Mouse (Mus musculus) hindbrain, embryonic 13.5 days (tissue): ENCODE data around the gene Pdgfd. TPM values are rescaled to one million over a fixed set of nuclear protein-coding genes. Genes with fewer than 3 reads are reported as not detected.

Source experiments
- ATAC-seq: fragments of 200-750 bp; cut with Nextera tagmentation; 2 replicates; pipeline ENCODE4 v1.8.0; 2017; ENCODE audit warnings: moderate TSS enrichment; ENCODE audit not compliant: low FRiP score
- H3K27ac ChIP-seq: fragments of 300-500 bp; sonication (generic); 2 replicates; pipeline ENCODE4 v1.5.1; 2015; ENCODE audit warnings: inconsistent platforms, mild to moderate bottlenecking, moderate library complexity
- H3K27me3 ChIP-seq: fragments of 300-500 bp; sonication (generic); 2 replicates; pipeline ENCODE4 v1.6.1; 2015; ENCODE audit warnings: mild to moderate bottlenecking, inconsistent platforms
- H3K36me3 ChIP-seq: fragments of 300-500 bp; sonication (generic); 2 replicates; pipeline ENCODE4 v1.6.1; 2015; ENCODE audit warnings: mild to moderate bottlenecking, inconsistent platforms
- H3K4me1 ChIP-seq: fragments of 300-500 bp; sonication (generic); replicated peaks from 2 replicates; pipeline ENCODE4 v1.6.1; 2015; ENCODE audit warnings: inconsistent platforms
- H3K4me2 ChIP-seq: fragments of 300-500 bp; sonication (generic); 2 replicates; pipeline ENCODE4 v1.6.1; 2015; ENCODE audit warnings: inconsistent platforms, mild to moderate bottlenecking, moderate library complexity
- H3K4me3 ChIP-seq: fragments of 300-500 bp; sonication (generic); 2 replicates; pipeline ENCODE4 v1.5.1; 2015; ENCODE audit warnings: mild to moderate bottlenecking, inconsistent platforms
- H3K9ac ChIP-seq: fragments of 300-500 bp; sonication (generic); 2 replicates; pipeline ENCODE4 v1.6.1; 2015; ENCODE audit warnings: mild to moderate bottlenecking, inconsistent platforms
- H3K9me3 ChIP-seq: fragments of 300-500 bp; sonication (generic); 2 replicates; pipeline ENCODE4 v1.6.1; 2016; ENCODE audit warnings: inconsistent platforms
- WGBS: fragments of 180-500 bp; shearing (Covaris S2); methylation state at CpG from one replicate; pipeline ENCODE4 v1.1.7; 2015; 5-methylcytosine and 5-hydroxymethylcytosine counted together
- polyA plus RNA-seq: library from polyadenylated mRNA; unstranded; fragments of >200 nt; fragmentation: Nextera tagmentation; extraction: Ambion mirVana; gene quantifications from 2 replicates; pipeline ENCODE4 v1.2.1, GENCODE M21; 2015

Pdgfd gene
- polyA plus RNA-seq, 1 experiment from 2014 or later: 2.6 TPM

GRCm38 (mm10) chr9:6257072-6257471 lies 88.7 kb downstream of the Pdgfd start:
- Histone ChIP-seq H3K9me3 (no peaks in the 10 kb centered on the region), H3K9ac (no peak overlapping the region), H3K27me3 (no peaks in the 10 kb centered on the region), H3K4me1 (no peaks in the 10 kb centered on the region), H3K4me2 (no peak overlapping the region), H3K27ac (no peak overlapping the region), H3K4me3 (no peak overlapping the region), H3K36me3 (no peaks in the 10 kb centered on the region)
- no peak for ATAC-seq

- H3K9ac ChIP-seq: no peak overlapping the region
- no peaks in the 10 kb centered on the region for H3K27me3 ChIP-seq
- no peak overlapping the region for H3K27ac ChIP-seq
- H3K9me3 ChIP-seq: no peaks in the 10 kb centered on the region
- no peak for ATAC-seq
- H3K36me3 ChIP-seq: no peaks in the 10 kb centered on the region
- H3K4me3 ChIP-seq: no peak overlapping the region
- WGBS: 86% methylated on average over 2 of the region's 2 CpGs
- H3K4me1 ChIP-seq: no peaks in the 10 kb centered on the region
- no peak overlapping the region for H3K4me2 ChIP-seq
Observed at GRCm38 (mm10) chr9:6264820-6265219, 96.4 kb downstream of the Pdgfd start.

GRCm38 (mm10) chr9:6269796-6270280 lies 101.5 kb downstream of the Pdgfd start, which contains the start of gene Ddi1:
Gene Ddi1 (minus strand): TSS chr9:6269846.
- no peak within 1 kb of the TSS for H3K4me2 ChIP-seq
- H3K36me3 ChIP-seq: no peaks in the 10 kb centered on the region
- no peaks in the 10 kb centered on the region for H3K27me3 ChIP-seq
- 69% methylated on average over 1 of the region's 1 CpGs for WGBS
- H3K4me1 ChIP-seq: no peaks in the 10 kb centered on the region
- H3K4me3 ChIP-seq: no peak within 1 kb of the TSS
- H3K9me3 ChIP-seq: no peaks in the 10 kb centered on the region
- no peak within 1 kb of the TSS for H3K27ac ChIP-seq
- ATAC-seq: no peak
- H3K9ac ChIP-seq: no peak within 1 kb of the TSS

GRCm38 (mm10) chr9:6276395-6276794 lies 108.0 kb downstream of the Pdgfd start:
- no peak for ATAC-seq
- Histone ChIP-seq H3K4me2 (no peak overlapping the region), H3K4me1 (no peaks in the 10 kb centered on the region), H3K36me3 (no peaks in the 10 kb centered on the region), H3K27me3 (no peaks in the 10 kb centered on the region), H3K27ac (no peak overlapping the region), H3K9ac (no peak overlapping the region), H3K9me3 (no peaks in the 10 kb centered on the region), H3K4me3 (no peak overlapping the region)
- 89% methylated on average over 1 of the region's 1 CpGs for WGBS

GRCm38 (mm10) chr9:6277526-6277925 lies 109.1 kb downstream of the Pdgfd start:
- Histone ChIP-seq H3K27me3 (no peaks in the 10 kb centered on the region), H3K4me2 (no peak overlapping the region), H3K4me3 (no peak overlapping the region), H3K4me1 (no peaks in the 10 kb centered on the region), H3K36me3 (no peaks in the 10 kb centered on the region), H3K9me3 (no peaks in the 10 kb centered on the region), H3K9ac (no peak overlapping the region), H3K27ac (no peak overlapping the region)
- ATAC-seq: no peak

GRCm38 (mm10) chr9:6286770-6287169 lies 118.4 kb downstream of the Pdgfd start:
- Histone ChIP-seq H3K27me3 (no peaks in the 10 kb centered on the region), H3K27ac (no peak overlapping the region), H3K4me3 (no peak overlapping the region), H3K36me3 (no peaks in the 10 kb centered on the region), H3K9ac (no peak overlapping the region), H3K4me2 (no peak overlapping the region), H3K9me3 (no peaks in the 10 kb centered on the region), H3K4me1 (no peaks in the 10 kb centered on the region)
- 0 out of 2 replicates have a peak, but pooled peaks have one; percentile 24 for ATAC-seq
- WGBS: 32% methylated on average over 1 of the region's 1 CpGs

GRCm38 (mm10) chr9:6289211-6289696 lies 120.9 kb downstream of the Pdgfd start:
- 9% methylated on average over 2 of the region's 2 CpGs for WGBS
- Histone ChIP-seq H3K4me2 (no peak overlapping the region), H3K9ac (no peak overlapping the region), H3K4me1 (no peaks in the 10 kb centered on the region), H3K9me3 (no peaks in the 10 kb centered on the region), H3K4me3 (no peak overlapping the region), H3K27ac (0 out of 2 replicates have a peak overlapping the region, but pooled peaks have one; percentile 8), H3K27me3 (no peaks in the 10 kb centered on the region), H3K36me3 (no peaks in the 10 kb centered on the region)
- no peak for ATAC-seq

GRCm38 (mm10) chr9:6298547-6298946 lies 130.2 kb downstream of the Pdgfd start:
- Histone ChIP-seq H3K9me3 (no peaks in the 10 kb centered on the region), H3K4me2 (no peak overlapping the region), H3K27me3 (no peaks in the 10 kb centered on the region), H3K4me3 (no peak overlapping the region), H3K9ac (no peak overlapping the region), H3K36me3 (no peaks in the 10 kb centered on the region), H3K4me1 (no peaks in the 10 kb centered on the region), H3K27ac (no peak overlapping the region)
- no peak for ATAC-seq
- 63% methylated on average over 2 of the region's 2 CpGs for WGBS

GRCm38 (mm10) chr9:6302050-6302449 lies 133.7 kb downstream of the Pdgfd start:
- no peaks in the 10 kb centered on the region for H3K36me3 ChIP-seq
- no peak for ATAC-seq
- H3K4me1 ChIP-seq: no peaks in the 10 kb centered on the region
- no peak overlapping the region for H3K4me3 ChIP-seq
- H3K27me3 ChIP-seq: no peaks in the 10 kb centered on the region
- no peak overlapping the region for H3K9ac ChIP-seq
- H3K27ac ChIP-seq: no peak overlapping the region
- no peak overlapping the region for H3K4me2 ChIP-seq
- no peaks in the 10 kb centered on the region for H3K9me3 ChIP-seq
- WGBS: 74% methylated on average over 3 of the region's 3 CpGs

- Histone ChIP-seq H3K4me2 (no peak overlapping the region), H3K4me1 (no peaks in the 10 kb centered on the region), H3K9ac (no peak overlapping the region), H3K9me3 (no peaks in the 10 kb centered on the region), H3K27ac (no peak overlapping the region), H3K27me3 (no peaks in the 10 kb centered on the region), H3K4me3 (no peak overlapping the region), H3K36me3 (no peaks in the 10 kb centered on the region)
- ATAC-seq: no peak
- WGBS: 90% methylated on average over 3 of the region's 3 CpGs
Observed at GRCm38 (mm10) chr9:6304590-6304989, 136.2 kb downstream of the Pdgfd start.

- H3K4me1 ChIP-seq: no peaks in the 10 kb centered on the region
- H3K36me3 ChIP-seq: no peaks in the 10 kb centered on the region
Observed at GRCm38 (mm10) chr9:6305847-6306246, 137.5 kb downstream of the Pdgfd start.

GRCm38 (mm10) chr9:6317114-6317513 lies 148.7 kb downstream of the Pdgfd start:
- H3K4me2 ChIP-seq: no peak overlapping the region
- H3K9ac ChIP-seq: no peak overlapping the region
- no peaks in the 10 kb centered on the region for H3K27me3 ChIP-seq
- 91% methylated on average over 1 of the region's 1 CpGs for WGBS
- no peak overlapping the region for H3K27ac ChIP-seq
- ATAC-seq: no peak
- H3K4me3 ChIP-seq: no peak overlapping the region
- no peaks in the 10 kb centered on the region for H3K4me1 ChIP-seq
- H3K36me3 ChIP-seq: no peaks in the 10 kb centered on the region
- no peaks in the 10 kb centered on the region for H3K9me3 ChIP-seq

More at GRCm38 (mm10) chr9:6305847-6306246, 137.5 kb downstream of the Pdgfd start:
- 96% methylated on average over 3 of the region's 3 CpGs for WGBS
- H3K27ac ChIP-seq: no peak overlapping the region
- H3K27me3 ChIP-seq: no peaks in the 10 kb centered on the region
- no peak overlapping the region for H3K9ac ChIP-seq
- no peaks in the 10 kb centered on the region for H3K9me3 ChIP-seq
- no peak overlapping the region for H3K4me2 ChIP-seq
- no peak for ATAC-seq
- no peak overlapping the region for H3K4me3 ChIP-seq

- Histone ChIP-seq H3K36me3 (no peaks in the 10 kb centered on the region), H3K4me3 (no peak overlapping the region), H3K9me3 (no peaks in the 10 kb centered on the region), H3K9ac (no peak overlapping the region), H3K27me3 (no peaks in the 10 kb centered on the region), H3K4me1 (no peaks in the 10 kb centered on the region), H3K27ac (no peak overlapping the region), H3K4me2 (no peak overlapping the region)
- 87% methylated on average over 2 of the region's 2 CpGs for WGBS
- ATAC-seq: no peak
Observed at GRCm38 (mm10) chr9:6325408-6325807, 157.0 kb downstream of the Pdgfd start.
